Mouse (Mus musculus): ENCODE measurements around the gene Mbd3l1. TPM values are rescaled to one million over a fixed set of nuclear protein-coding genes. Genes with fewer than 3 reads are reported as not detected.

Mbd3l1 gene
- polyA plus RNA-seq (2012; rRNA removed), result not detected in 2 replicates

DNA sequence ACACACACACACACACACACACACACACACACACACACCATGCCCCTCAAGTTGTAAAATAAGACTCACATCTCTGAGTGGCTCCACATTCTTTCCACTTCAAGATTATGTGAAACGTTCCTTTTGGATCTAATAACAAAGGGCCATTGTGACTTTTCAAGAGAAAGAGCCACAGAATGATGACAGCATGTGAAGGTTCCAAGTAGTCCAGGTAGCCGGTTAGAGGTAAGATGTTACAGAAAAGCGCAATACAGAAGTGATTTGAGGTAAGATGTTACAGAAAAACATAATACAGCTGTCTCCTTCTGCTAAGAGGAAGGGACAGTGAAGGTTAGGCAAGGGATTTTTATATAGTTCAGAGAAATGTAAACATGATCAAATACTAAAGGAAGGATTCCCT lies at the start of gene Mbd3l1, which contains the start of gene Zfp558:
Mbd3l1 (plus strand) TSS at position 192 of the 400 bp plus-strand sequence.
Zfp558 (minus strand) TSS at position 101 of the 400 bp plus-strand sequence.
- no peak within 1 kb of the TSS for H3K4me3 ChIP-seq (ENCODE audit: insufficient read depth, low read length)
- H3K27ac ChIP-seq (ENCODE audit: insufficient read depth, low read length), result no peak within 1 kb of the TSS
- no peak for TF ChIP-seq CTCF (IDR thresholded peaks at IDR 0.05; ENCODE audit: extremely low read depth, insufficient read depth, low read length)
- no peak for TF ChIP-seq POLR2A (IDR thresholded peaks at IDR 0.05; ENCODE audit: extremely low read depth, insufficient read depth, low read length)

DNA sequence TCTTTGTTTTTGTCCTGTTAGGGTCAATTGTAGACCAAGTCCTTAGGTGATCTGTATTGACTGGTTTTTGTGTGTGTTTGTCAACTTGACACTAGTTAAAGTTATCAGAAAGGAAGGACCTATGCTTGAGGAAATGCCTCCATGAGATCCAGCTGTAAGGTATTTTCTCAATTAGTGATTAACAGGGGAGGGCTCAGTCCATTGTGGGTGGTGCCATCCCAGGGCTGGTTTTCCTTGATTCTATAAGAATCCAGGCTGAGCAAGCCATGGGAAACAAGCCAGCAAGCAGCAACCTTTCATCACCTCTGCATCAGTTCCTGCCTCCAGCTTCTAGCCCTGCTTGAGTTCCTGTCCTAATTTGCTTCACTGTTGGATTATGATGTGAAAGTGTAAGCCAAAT lies 47.8 kb upstream of the Mbd3l1 start, which contains the start of gene Mbd3l2:
Mbd3l2 (plus strand) TSS at position 301 of the 400 bp plus-strand sequence.
- no peak within 1 kb of the TSS for H3K4me3 ChIP-seq (ENCODE audit: insufficient read depth, low read length)
- TF ChIP-seq CTCF (IDR thresholded peaks at IDR 0.05; ENCODE audit: extremely low read depth, insufficient read depth, low read length), result no peak
- TF ChIP-seq POLR2A (IDR thresholded peaks at IDR 0.05; ENCODE audit: extremely low read depth, insufficient read depth, low read length), result no peak
- H3K27ac ChIP-seq (ENCODE audit: insufficient read depth, low read length), result no peak within 1 kb of the TSS
- H3K4me1 ChIP-seq (ENCODE audit: control insufficient read depth, insufficient read depth, low read length), result no peaks in the 10 kb centered on the region

More for the DNA sequence above, at the start of gene Mbd3l1, which contains the start of gene Zfp558:
- no peaks in the 10 kb centered on the region for H3K4me1 ChIP-seq (ENCODE audit: control insufficient read depth, insufficient read depth, low read length)

DNA sequence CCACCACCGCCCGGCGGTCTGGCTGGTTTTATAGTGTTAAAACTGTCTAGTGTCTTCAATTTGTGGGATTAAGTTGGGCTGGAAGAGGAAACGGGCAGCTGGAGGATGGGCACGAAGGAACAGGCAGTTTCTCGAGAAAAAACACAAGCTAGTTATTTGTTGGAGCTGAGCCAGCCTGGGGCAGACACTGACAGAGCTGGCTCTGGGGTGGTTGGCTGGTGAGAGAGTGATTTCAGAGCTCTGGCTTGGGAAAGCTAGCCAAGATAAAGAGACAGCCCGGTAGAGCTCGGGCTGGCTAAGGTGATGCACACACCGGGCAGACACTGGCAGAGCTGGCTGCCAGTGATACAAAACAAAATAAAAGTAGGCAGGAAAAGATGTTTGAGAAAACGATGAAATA lies 46.5 kb upstream of the Mbd3l1 start:
- no peak overlapping the region for H3K27ac ChIP-seq (ENCODE audit: insufficient read depth, low read length)
- no peak overlapping the region for H3K4me3 ChIP-seq (ENCODE audit: insufficient read depth, low read length)
- TF ChIP-seq POLR2A (IDR thresholded peaks at IDR 0.05; ENCODE audit: extremely low read depth, insufficient read depth, low read length) (no peak), CTCF (IDR thresholded peaks at IDR 0.05; ENCODE audit: extremely low read depth, insufficient read depth, low read length) (no peak)
- no peaks in the 10 kb centered on the region for H3K4me1 ChIP-seq (ENCODE audit: control insufficient read depth, insufficient read depth, low read length)

DNA sequence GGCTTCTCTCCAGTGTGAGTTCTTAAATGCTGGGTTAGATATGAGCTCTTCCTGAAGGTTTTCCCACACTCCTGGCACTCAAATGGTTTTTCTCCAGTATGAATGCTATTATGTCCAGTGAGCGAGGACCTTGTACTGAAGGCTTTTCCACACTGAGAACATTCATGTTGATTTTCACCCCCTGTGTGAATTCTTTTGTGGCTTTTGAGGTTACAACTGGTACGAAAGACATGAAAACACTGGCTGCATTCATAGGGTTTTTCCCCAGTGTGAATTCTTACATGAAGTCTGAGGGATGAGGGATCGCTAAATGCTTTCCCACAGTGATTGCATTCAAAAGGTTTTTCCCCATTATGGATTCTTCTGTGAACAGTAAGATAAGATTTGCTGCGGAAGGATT lies 21.6 kb upstream of the Mbd3l1 start:
- TF ChIP-seq CTCF (IDR thresholded peaks at IDR 0.05; ENCODE audit: extremely low read depth, insufficient read depth, low read length) (no peak), POLR2A (IDR thresholded peaks at IDR 0.05; ENCODE audit: extremely low read depth, insufficient read depth, low read length) (no peak)
- H3K4me1 ChIP-seq (ENCODE audit: control insufficient read depth, insufficient read depth, low read length), result no peaks in the 10 kb centered on the region
- H3K4me3 ChIP-seq (ENCODE audit: insufficient read depth, low read length), result no peak overlapping the region
- no peak overlapping the region for H3K27ac ChIP-seq (ENCODE audit: insufficient read depth, low read length)

DNA sequence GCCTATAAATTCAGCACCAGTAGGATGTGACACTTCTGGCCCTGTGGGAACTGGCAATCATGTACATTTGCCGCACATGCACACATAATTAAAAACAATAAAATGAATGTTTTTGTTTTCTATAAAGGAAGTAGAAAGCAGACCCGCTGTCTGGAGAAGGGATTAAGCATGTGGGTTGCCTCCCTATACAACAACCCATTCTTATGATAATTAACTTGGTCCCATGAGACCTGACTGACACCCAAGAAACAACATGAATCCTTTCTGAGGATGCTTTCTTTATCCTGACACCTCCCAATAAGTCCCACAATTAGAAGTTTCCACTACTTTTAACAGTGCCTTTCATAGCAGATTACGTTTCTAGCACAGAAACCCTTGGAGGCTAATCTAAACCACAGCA lies 10.8 kb upstream of the Mbd3l1 start:
- no peak overlapping the region for H3K27ac ChIP-seq (ENCODE audit: insufficient read depth, low read length)
- TF ChIP-seq CTCF (IDR thresholded peaks at IDR 0.05; ENCODE audit: extremely low read depth, insufficient read depth, low read length) (no peak), POLR2A (IDR thresholded peaks at IDR 0.05; ENCODE audit: extremely low read depth, insufficient read depth, low read length) (no peak)
- no peaks in the 10 kb centered on the region for H3K4me1 ChIP-seq (ENCODE audit: control insufficient read depth, insufficient read depth, low read length)
- H3K4me3 ChIP-seq (ENCODE audit: insufficient read depth, low read length), result no peak overlapping the region

DNA sequence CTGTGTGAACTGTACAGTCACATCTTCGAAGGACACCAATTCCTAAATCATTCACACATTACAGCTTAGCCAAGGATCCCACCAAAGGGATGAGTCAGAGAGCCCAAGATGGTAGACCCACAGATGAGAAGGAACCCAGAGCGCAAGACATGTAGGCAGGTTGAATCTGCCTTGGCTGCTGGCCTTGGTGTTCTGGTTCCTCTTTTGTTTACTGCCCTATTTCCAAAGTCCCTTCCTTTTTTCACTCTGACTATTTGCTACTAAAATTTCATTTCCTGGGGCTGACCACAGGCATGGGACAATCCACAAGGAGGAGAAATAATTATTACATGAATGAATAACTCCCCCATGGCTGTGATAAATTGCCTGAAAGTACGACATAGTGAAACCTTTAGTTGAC lies 10.2 kb upstream of the Mbd3l1 start:
- no peaks in the 10 kb centered on the region for H3K4me1 ChIP-seq (ENCODE audit: control insufficient read depth, insufficient read depth, low read length)
- H3K27ac ChIP-seq (ENCODE audit: insufficient read depth, low read length), result no peak overlapping the region
- H3K4me3 ChIP-seq (ENCODE audit: insufficient read depth, low read length), result no peak overlapping the region
- TF ChIP-seq POLR2A (IDR thresholded peaks at IDR 0.05; ENCODE audit: extremely low read depth, insufficient read depth, low read length) (no peak), CTCF (IDR thresholded peaks at IDR 0.05; ENCODE audit: extremely low read depth, insufficient read depth, low read length) (no peak)

DNA sequence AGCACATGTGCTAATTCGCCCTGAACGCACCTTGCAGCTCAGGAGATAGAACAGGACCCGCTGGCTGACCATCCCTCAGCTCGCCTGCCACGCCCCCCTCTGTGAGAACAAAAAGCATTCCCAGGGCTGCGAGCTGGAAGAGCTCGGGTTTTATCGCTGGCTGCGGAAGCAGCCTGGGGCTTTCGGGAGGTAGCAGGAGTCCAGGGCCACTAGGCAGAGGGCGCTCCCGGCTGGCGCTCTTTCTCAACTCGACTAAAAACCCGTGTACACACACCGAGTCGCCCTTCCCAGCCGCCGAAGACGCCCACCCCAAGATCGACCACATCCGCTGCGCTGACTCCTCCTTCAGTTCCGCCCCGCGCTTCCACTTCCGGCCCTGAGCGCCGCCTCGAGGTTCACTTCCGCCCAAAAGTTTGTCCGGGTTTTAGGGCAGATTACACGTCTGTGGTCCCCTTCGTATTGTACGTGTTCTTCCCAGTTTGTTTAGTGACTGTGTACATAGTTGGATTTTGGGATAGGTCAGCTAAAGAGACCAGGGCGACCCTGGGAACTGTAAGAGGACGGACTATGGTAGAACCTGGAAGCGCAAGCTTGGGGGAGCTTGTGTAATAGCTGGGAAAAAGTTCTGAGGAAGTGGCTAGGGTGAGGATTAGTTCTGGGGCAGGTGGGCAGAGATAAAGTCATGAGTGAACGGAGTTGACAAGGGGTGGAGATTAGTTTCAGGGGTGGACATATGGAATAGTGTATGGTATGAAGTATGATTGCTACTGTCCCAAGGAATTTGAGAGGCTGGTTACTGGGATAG lies 4.6 kb upstream of the Mbd3l1 start:
- H3K27ac ChIP-seq (ENCODE audit: insufficient read depth, low read length), result no peak overlapping the region
- H3K4me3 ChIP-seq (ENCODE audit: insufficient read depth, low read length), result peak overlapping the region; percentile 72
- no peak for TF ChIP-seq POLR2A (IDR thresholded peaks at IDR 0.05; ENCODE audit: extremely low read depth, insufficient read depth, low read length)
- TF ChIP-seq CTCF (IDR thresholded peaks at IDR 0.05; ENCODE audit: extremely low read depth, insufficient read depth, low read length), result no peak
- H3K4me1 ChIP-seq (ENCODE audit: control insufficient read depth, insufficient read depth, low read length), result no peaks in the 10 kb centered on the region

DNA sequence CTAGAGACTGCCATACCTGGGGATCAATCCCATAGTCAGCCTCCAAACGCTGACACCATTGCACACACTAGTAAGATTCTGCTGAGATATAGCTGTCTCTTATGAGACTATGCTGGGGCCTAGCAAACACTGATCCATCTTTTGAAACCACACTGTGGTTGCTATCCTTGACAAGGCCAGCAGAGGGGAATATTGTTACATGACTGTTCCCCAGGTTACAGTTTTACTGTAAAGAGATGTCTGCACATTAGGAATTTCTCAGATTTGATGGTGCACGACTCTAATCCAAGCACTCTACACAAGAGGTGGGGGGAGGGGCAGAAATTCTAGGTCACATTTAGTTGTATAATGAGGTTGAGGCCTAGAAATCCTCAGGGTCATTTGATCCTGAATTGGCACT lies 29.9 kb downstream of the Mbd3l1 start:
- TF ChIP-seq POLR2A (IDR thresholded peaks at IDR 0.05; ENCODE audit: extremely low read depth, insufficient read depth, low read length), result no peak
- TF ChIP-seq CTCF (IDR thresholded peaks at IDR 0.05; ENCODE audit: extremely low read depth, insufficient read depth, low read length), result no peak
- no peaks in the 10 kb centered on the region for H3K4me1 ChIP-seq (ENCODE audit: control insufficient read depth, insufficient read depth, low read length)
- no peak overlapping the region for H3K4me3 ChIP-seq (ENCODE audit: insufficient read depth, low read length)
- H3K27ac ChIP-seq (ENCODE audit: insufficient read depth, low read length), result no peak overlapping the region

Other genes starting within 250 kb of the Mbd3l1 start
- 37.6 and 39.0 TPM in 2 replicates for gene Chordc1, start 186.2 kb upstream of the Mbd3l1 start, polyA plus RNA-seq (2012; rRNA removed)
- gene Naalad2, start 75.4 kb upstream of the Mbd3l1 start, polyA plus RNA-seq (2012; rRNA removed), result 0.69 and 0.79 TPM in 2 replicates
- not detected in 2 replicates for gene Ubtfl1, start 73.9 kb upstream of the Mbd3l1 start, polyA plus RNA-seq (2012; rRNA removed)
- gene Mbd3l2, start 47.7 kb upstream of the Mbd3l1 start, polyA plus RNA-seq (2012; rRNA removed), result not detected in 2 replicates
- 1.4 and 1.6 TPM in 2 replicates for gene Zfp558, start 91 bp upstream of the Mbd3l1 start, polyA plus RNA-seq (2012; rRNA removed)
- gene Muc16, start 196.2 kb downstream of the Mbd3l1 start, polyA plus RNA-seq (2012; rRNA removed), result not detected in 2 replicates

Measured in cortical plate, adult 2 months (tissue).